Mouse (Mus musculus) lung, adult 2 months (tissue): ENCODE data around the gene Rcor2. TPM values are rescaled to one million over a fixed set of nuclear protein-coding genes. Genes with fewer than 3 reads are reported as not detected.

Source experiments
- DNase-seq: peaks from one replicate; pipeline ENCODE4 v3.0.0; 2022
- H3K4me1 ChIP-seq: fragments of 200-500 bp; 2 replicates; pipeline ENCODE4 v1.6.1; 2011; ENCODE audit warnings: low read length; ENCODE audit not compliant: control insufficient read depth, insufficient read depth
- H3K4me3 ChIP-seq: fragments of 200-500 bp; replicated peaks from 2 replicates; pipeline ENCODE3; 2011; ENCODE audit warnings: low read depth, mild to moderate bottlenecking, control low read depth, low read length; ENCODE audit errors: extremely low read depth
- CTCF ChIP-seq: fragments of 200-500 bp; IDR thresholded peaks from 2 replicates; pipeline ENCODE4 v1.5.1; 2011; ENCODE audit warnings: mild to moderate bottlenecking, low read length, control low read depth; ENCODE audit not compliant: insufficient read depth
- POLR2A ChIP-seq: fragments of 200-500 bp; IDR thresholded peaks from 2 replicates; pipeline ENCODE4 v1.6.1; 2011; ENCODE audit warnings: low read depth, mild to moderate bottlenecking, control low read depth, low read length, borderline replicate concordance; ENCODE audit errors: extremely low read depth
- WGBS: fragments of 180-500 bp; shearing (Covaris S2); methylation state at CpG from one replicate; pipeline ENCODE4 v1.1.7; 2018; 5-methylcytosine and 5-hydroxymethylcytosine counted together
- polyA plus RNA-seq: library from polyadenylated mRNA; depleted of rRNA; stranded (reverse); fragments of >200 nt; gene quantifications from 2 replicates; pipeline ENCODE4 v1.2.3, GENCODE M21; 2012; rRNA removed

The Rcor2 gene
- polyA plus RNA-seq, 1 experiment = 1.7 TPM

DNA sequence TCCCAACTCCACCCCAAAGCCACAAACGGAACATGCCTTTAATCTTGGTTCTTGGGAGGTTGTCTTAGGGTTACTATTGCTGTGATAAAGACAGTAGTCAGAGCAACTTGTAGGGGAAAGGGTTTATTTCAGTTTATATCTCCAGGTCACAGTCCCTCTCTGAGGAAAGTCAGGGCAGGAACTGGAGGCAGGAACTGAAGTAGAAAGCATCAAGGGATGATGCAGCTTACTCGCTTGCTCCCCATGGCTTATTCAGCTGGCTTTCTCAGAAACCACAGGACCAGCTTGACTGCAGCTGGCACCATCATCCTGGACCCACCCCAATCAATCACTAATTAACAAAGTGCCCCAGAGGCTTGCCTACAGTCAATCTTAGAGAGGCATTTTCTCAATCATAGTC, 46.5 kb downstream of the Rcor2 start:
- 84% methylated on average over 2 of the region's 2 CpGs for WGBS
- H3K4me3 ChIP-seq = no peak overlapping the region
- H3K4me1 ChIP-seq = peaks cover 24% of the 10 kb centered on the region
- no peak for TF ChIP-seq CTCF
- DNase-seq = no peak

DNA sequence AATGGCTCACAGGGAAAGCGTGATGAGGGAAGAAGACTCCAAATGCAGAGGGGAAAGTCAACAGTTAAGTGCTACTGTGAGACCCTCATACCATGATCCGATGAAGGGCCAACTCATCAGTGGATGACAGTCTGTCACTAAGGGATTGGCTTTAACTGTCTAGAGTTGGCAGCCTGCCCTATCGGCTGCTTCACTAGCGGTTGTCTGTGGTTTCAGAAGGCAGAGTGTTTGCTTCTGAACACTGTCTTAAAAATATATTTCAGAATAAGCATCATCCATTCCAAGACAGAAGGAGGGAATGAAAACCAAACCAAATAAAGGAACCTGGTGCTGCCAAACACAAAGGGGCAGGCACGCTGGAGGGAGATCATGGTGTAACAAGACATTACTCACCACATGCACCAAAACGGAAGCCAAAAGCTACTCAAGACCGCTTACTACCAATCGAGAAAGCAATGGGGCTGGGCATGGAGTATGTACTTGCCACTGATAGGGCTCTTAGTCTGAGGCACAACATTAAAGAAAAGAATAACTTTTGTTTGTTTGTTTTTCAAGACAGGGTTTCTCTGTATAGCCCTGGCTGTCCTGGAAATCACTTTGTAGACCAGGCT, 48.0 kb downstream of the Rcor2 start:
- Histone ChIP-seq H3K4me3 (no peak overlapping the region), H3K4me1 (peaks cover 17% of the 10 kb centered on the region)
- TF ChIP-seq CTCF (no peak), POLR2A (no peak)
- WGBS = 46% methylated on average over 8 of the region's 8 CpGs
- DNase-seq = no peak

DNA sequence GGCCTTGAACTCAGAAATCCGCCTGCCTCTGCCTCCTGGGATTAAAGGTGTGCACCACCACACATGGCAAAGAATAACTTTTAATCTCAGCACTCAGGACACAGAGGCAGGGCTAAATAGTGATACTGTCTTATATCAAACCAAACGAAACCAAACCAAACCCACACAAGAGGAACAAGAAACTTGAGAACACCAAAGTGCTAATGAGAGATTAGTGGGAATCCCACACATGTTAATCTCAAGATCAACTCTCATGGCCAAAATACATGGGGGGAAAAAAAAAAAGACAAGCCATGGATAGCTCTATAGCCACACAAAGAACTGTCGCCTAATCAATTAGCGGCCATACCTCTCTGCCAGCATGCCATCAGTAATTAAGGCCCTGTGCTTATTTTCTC, 48.5 kb downstream of the Rcor2 start:
- H3K4me3 ChIP-seq = no peak overlapping the region
- TF ChIP-seq CTCF = no peak
- TF ChIP-seq POLR2A = no peak
- peaks cover 14% of the 10 kb centered on the region for H3K4me1 ChIP-seq
- 92% methylated on average over 4 of the region's 4 CpGs for WGBS
- no peak for DNase-seq

DNA sequence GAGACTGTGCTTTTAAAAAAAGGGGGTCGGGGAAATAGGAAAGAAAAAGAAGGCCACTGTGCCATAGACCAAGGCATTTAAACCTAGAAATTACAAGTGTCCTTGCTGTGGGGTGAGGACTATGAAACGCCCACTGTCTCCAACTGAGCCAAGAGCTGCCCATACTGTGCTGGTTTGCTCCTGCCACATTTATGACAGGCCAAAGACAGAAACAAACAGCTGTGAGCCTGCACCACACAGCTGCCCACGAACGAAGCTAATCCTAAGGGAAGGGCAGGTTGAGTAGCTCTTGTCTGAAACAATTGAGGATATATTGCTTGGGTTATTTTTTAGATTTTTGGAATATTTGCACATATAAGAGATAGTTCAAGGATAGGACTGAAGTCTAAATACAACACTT, 49.7 kb downstream of the Rcor2 start:
- no peak for TF ChIP-seq POLR2A
- TF ChIP-seq CTCF = no peak
- no peak overlapping the region for H3K4me3 ChIP-seq
- peaks cover 4% of the 10 kb centered on the region for H3K4me1 ChIP-seq
- no peak for DNase-seq
- WGBS = 64% methylated on average over 4 of the region's 4 CpGs

DNA sequence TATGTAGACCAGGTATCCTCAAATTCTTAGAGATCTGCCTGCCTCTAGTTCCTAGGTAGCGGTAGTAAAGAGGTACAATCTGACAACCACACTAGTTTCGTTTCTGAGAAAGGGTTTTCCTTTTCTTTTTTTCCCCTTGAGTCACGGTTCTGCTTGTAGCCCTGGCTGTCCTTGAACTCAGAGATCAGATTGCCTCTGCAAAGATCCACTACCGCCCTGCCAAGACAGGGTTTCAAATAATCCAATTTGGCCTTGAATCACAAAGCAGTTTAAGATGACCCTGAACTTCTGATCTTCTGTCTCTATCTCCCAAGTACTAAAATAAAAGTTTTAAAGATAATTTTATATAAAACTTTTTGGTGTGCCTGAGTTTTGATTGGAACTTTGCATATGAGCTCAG, 50.6 kb downstream of the Rcor2 start:
- WGBS = 71% methylated on average over 4 of the region's 4 CpGs
- no peak for TF ChIP-seq POLR2A
- TF ChIP-seq CTCF = no peak
- Histone ChIP-seq H3K4me3 (no peak overlapping the region), H3K4me1 (peaks cover 4% of the 10 kb centered on the region)
- no peak for DNase-seq

DNA sequence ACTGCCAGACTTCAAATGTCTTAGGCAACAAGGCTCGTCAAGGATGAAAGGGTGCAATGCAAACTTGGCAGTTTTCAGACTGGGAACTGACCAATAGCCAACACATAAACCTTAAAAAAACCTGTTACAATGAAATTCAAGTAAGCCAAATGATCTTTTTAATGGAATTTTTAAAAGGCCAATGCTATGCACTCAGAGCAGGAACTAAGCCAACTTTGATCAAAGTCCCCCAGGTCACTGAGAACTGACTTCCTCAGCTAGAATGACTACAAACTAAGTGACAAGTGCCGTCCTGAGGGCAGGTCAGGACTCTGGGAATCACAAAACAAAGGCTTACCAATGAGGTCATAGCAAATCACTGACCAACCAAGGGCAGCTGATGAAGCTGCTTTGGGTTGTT, 53.1 kb downstream of the Rcor2 start:
- no peak for DNase-seq
- peaks cover 3% of the 10 kb centered on the region for H3K4me1 ChIP-seq
- no peak overlapping the region for H3K4me3 ChIP-seq
- WGBS = 31% methylated on average over 2 of the region's 2 CpGs
- no peak for TF ChIP-seq POLR2A
- TF ChIP-seq CTCF = no peak

DNA sequence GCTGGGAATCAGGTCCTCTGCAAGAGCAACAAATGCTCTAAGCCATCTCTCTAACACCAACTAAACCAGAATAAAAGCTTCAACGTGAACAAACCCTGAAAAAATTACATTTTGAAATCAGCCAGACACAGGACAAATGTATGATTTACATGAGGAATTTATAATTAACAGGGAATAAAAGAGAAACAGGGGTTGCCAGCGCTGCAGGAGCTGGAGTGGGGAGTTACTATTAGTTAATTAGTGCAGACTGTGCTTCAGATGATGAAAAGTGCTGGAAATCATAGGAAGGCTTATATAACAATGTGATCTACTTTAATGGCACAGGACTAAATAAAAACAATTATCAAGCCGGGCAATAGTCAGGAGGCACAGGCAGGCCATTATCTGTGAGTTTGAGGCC, 54.3 kb downstream of the Rcor2 start:
- H3K4me1 ChIP-seq = peaks cover 2% of the 10 kb centered on the region
- no peak for DNase-seq
- TF ChIP-seq POLR2A (no peak), CTCF (no peak)
- 78% methylated on average over 3 of the region's 3 CpGs for WGBS
- no peak overlapping the region for H3K4me3 ChIP-seq

Other genes with a start within 250 kb of the Rcor2 start
- gene Fermt3, start 247.9 kb upstream of the Rcor2 start, polyA plus RNA-seq = 36.8 and 41.6 TPM in 2 replicates
- 25.0 and 31.4 TPM in 2 replicates for gene Stip1, start 227.4 kb upstream of the Rcor2 start, polyA plus RNA-seq
- gene Macrod1, start 210.5 kb upstream of the Rcor2 start, polyA plus RNA-seq = 42.0 and 44.3 TPM in 2 replicates
- 0.29 and 0.40 TPM in 2 replicates for gene Flrt1, start 161.6 kb upstream of the Rcor2 start, polyA plus RNA-seq
- gene Otub1, start 61.0 kb upstream of the Rcor2 start, polyA plus RNA-seq = 74.5 and 82.0 TPM in 2 replicates
- 984 and 1,290 TPM in 2 replicates for gene Cox8a, start 49.7 kb upstream of the Rcor2 start, polyA plus RNA-seq
- gene Naa40, start 26.1 kb upstream of the Rcor2 start, polyA plus RNA-seq = 14.9 and 18.5 TPM in 2 replicates
- gene Mark2, start 74.5 kb downstream of the Rcor2 start, polyA plus RNA-seq = 68.6 and 94.1 TPM in 2 replicates
- gene Spindoc, start 115.7 kb downstream of the Rcor2 start, polyA plus RNA-seq = 19.0 and 19.3 TPM in 2 replicates
- gene 2700081O15Rik, start 150.3 kb downstream of the Rcor2 start, polyA plus RNA-seq = 26.2 and 36.7 TPM in 2 replicates
- 106 and 107 TPM in 2 replicates for gene Rtn3, start 216.0 kb downstream of the Rcor2 start, polyA plus RNA-seq
- gene Atl3, start 226.7 kb downstream of the Rcor2 start, polyA plus RNA-seq = 15.4 and 24.5 TPM in 2 replicates